Comparison of ENCODE assay signal across 11 mouse cellular contexts in the genomic region with DNA sequence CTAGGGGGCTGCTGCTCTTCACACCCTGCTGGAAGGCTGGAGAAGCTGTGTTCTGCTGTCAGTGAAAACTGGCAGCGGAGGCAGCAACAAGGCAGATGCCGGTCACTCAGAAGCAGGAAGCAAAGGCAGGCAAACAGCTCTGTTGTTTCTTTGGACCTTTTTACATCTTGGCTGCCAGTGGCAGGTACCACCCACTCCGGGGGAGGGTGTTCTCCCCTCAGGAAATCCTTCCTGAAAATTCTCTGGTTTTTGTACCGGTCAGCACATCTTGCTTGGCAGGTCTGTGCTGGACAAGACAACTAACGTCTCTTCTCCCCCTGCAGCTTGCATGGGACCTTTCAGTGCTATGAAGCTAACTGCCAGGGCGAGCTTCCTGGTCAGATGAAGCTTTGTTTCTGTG.
"Had no signal": no experiment of that assay in that cellular context is flagged by ENCODE, and none has a peak within 500 bp of the region (broad histone marks: within the 10 kb centered on the region; RNA-seq: fewer than 3 reads in every experiment).

No protein-coding gene starts in this region.

- H3K9ac ChIP-seq: limb, embryonic 12.5 days; liver, embryonic 13.5 days; liver, postnatal 0 days; midbrain, embryonic 15.5 days; neural tube, embryonic 12.5 days had no signal

- ATAC-seq: intestine, postnatal 0 days; liver, postnatal 0 days; midbrain, embryonic 15.5 days had no signal

- H3K27ac ChIP-seq: limb, embryonic 12.5 days; liver, embryonic 13.5 days; midbrain, embryonic 10.5 days; midbrain, embryonic 15.5 days; neural tube, embryonic 12.5 days; stomach, postnatal 0 days had no signal

- H3K4me3 ChIP-seq: limb, embryonic 12.5 days; liver, embryonic 13.5 days; midbrain, embryonic 10.5 days; midbrain, embryonic 15.5 days; neural tube, embryonic 12.5 days had no signal

- H3K9me3 ChIP-seq: limb, embryonic 12.5 days; liver, embryonic 13.5 days; midbrain, embryonic 10.5 days; midbrain, embryonic 15.5 days; neural tube, embryonic 12.5 days had no signal

- H3K4me1 ChIP-seq: limb, embryonic 12.5 days; liver, embryonic 13.5 days had no signal

- H3K27me3 ChIP-seq: liver, embryonic 13.5 days; midbrain, embryonic 15.5 days; neural tube, embryonic 12.5 days had no signal

- H3K4me2 ChIP-seq: limb, embryonic 12.5 days; liver, embryonic 13.5 days; midbrain, embryonic 15.5 days; neural tube, embryonic 12.5 days had no signal

- H3K36me3 ChIP-seq: limb, embryonic 12.5 days; liver, embryonic 13.5 days; midbrain, embryonic 10.5 days; midbrain, embryonic 15.5 days; neural tube, embryonic 12.5 days had no signal

- DNase-seq: layer of hippocampus, adult 9-11 months; liver; liver, embryonic 13.5 days; liver, postnatal 0 days; thymus, postnatal 4 days had no signal
